Mouse (Mus musculus): Measurements from ENCODE around the gene Gm20737. TPM values are rescaled to one million over a fixed set of nuclear protein-coding genes. Genes with fewer than 3 reads are reported as not detected.

Gm20737 gene
- not detected in 2 replicates for polyA plus RNA-seq (2012)

DNA sequence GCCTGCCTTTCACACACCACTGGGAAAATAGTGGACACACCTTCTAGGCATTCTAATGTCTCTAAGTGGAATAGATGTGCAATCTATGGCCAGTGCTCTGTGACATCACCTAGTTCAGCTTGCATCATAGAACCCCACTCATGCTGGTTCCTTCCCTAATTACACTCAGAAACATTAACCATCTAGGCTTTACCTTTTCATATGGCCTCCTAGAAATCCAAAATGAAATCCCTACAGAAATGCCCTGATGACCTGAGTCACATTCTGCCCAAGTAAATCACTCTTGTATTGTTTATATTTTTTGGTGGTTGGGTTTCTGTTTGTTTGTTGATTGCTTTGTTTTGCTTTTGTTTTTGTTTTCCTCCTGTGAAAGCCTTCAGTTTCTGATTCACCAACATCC is at the start of gene Gm20737:
TSS of gene Gm20737 (minus strand) at position 101 of the 400 bp plus-strand sequence.

GRCm38 (mm10) chrY:10553153-10553552 is 17.3 kb upstream of the Gm20737 start, which contains the start of gene Gm21775:
Gm21775 (plus strand) TSS chrY:10553453.

Other genes with a start within 250 kb of the Gm20737 start
- gene Gm20834, start 211.5 kb downstream of the Gm20737 start, polyA plus RNA-seq (2012) = not detected in 2 replicates
- gene Gm28510, start 123.3 kb downstream of the Gm20737 start, polyA plus RNA-seq (2012) = not detected in 2 replicates
- not detected in 2 replicates for gene Gm21775, start 17.4 kb upstream of the Gm20737 start, polyA plus RNA-seq (2012)
- not detected in 2 replicates for gene Gm21900, start 80.3 kb upstream of the Gm20737 start, polyA plus RNA-seq (2012)
- not detected in 2 replicates for gene Gm20777, start 216.4 kb upstream of the Gm20737 start, polyA plus RNA-seq (2012)